Mouse (Mus musculus): ENCODE results near the gene Bicd1.
A peak's percentile ranks its signal among the peaks of the same experiment; 100 is the strongest.

Gene Bicd1

GRCm38 (mm10) chr6:149567219-149567618 lies 158.5 kb downstream of the Bicd1 start:
- DNase-seq (ENCODE audit: low read depth, low spot score) = no peak

GRCm38 (mm10) chr6:149574288-149574687 lies 165.6 kb downstream of the Bicd1 start:
- peak; percentile 16 for DNase-seq (ENCODE audit: low read depth, low spot score)

GRCm38 (mm10) chr6:149580053-149580452 lies 171.4 kb downstream of the Bicd1 start:
- no peak for DNase-seq (ENCODE audit: low read depth, low spot score)

- no peak for DNase-seq (ENCODE audit: low read depth, low spot score)
Measured at GRCm38 (mm10) chr6:149585708-149586504, 177.2 kb downstream of the Bicd1 start.
